Comparison of ENCODE assay signal across 30 mouse cellular contexts in the genomic region with DNA sequence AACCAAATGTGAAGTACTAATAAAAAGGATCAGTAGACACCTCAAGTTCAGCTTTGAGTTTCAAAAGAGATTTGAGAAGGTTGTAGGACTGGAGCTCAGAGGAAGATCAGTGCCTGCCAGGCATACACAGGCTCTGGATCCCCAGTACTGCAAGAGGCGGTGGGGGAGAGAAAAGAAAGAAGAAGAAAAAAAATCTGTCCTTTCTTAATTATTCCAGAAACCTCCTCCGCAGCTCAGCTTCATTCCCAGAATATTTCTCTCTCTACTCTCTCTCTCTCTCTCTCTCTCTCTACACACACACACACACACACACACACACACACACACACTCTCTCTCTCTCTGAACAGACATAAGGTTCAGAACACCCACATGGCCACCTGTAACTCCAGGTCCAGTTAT. TPM values are rescaled to one million over a fixed set of nuclear protein-coding genes. Genes with fewer than 3 reads are reported as not detected.
A peak's percentile ranks its signal among the peaks of the same experiment; 100 is the strongest.
DNase-seq lines count a peak whose midpoint lies in the region; ATAC-seq and TF ChIP-seq lines count a peak whose summit lies in the region.
"Had no signal": no experiment of that assay in that cellular context is flagged by ENCODE, and none has a peak within 500 bp of the region (broad histone marks: within the 10 kb centered on the region; RNA-seq: fewer than 3 reads in every experiment).

No protein-coding gene starts in this region.

- no peak overlapping the region for H3K4me2 ChIP-seq in midbrain, embryonic 13.5 days (replicated peaks)
- H3K4me2 ChIP-seq: embryonic facial prominence, embryonic 13.5 days; embryonic facial prominence, embryonic 15.5 days; forebrain, embryonic 12.5 days had no signal

- peak; percentile 74 for ATAC-seq in frontal cortex, adult (ENCODE audit: low TSS enrichment)
- ATAC-seq in midbrain, embryonic 13.5 days, result no peak
- ATAC-seq: activated CD4-positive, CD25-positive, alpha-beta regulatory T cell, adult 4 months; CD4-positive, CD25-positive, alpha-beta regulatory T cell, adult 4 months; forebrain, embryonic 14.5 days; forebrain, embryonic 16.5 days; Patski had no signal

- no peaks in the 10 kb centered on the region for H3K9me3 ChIP-seq in midbrain, embryonic 13.5 days
- H3K9me3 ChIP-seq: embryonic facial prominence, embryonic 13.5 days; embryonic facial prominence, embryonic 15.5 days; forebrain, embryonic 10.5 days; forebrain, embryonic 12.5 days; G1E had no signal

- whole genome bisulfite sequencing in midbrain, embryonic 13.5 days, result 88% methylated on average over 2 of the region's 2 CpGs

- TF ChIP-seq CTCF in layer of hippocampus, adult 2 months (conservative IDR thresholded peaks at IDR 0.05), result no peak

- peaks cover 76% of the 10 kb centered on the region for H3K36me3 ChIP-seq in midbrain, embryonic 13.5 days

- no peaks in the 10 kb centered on the region for H3K4me1 ChIP-seq in midbrain, embryonic 13.5 days (replicated peaks)
- H3K4me1 ChIP-seq: embryonic facial prominence, embryonic 13.5 days; embryonic facial prominence, embryonic 15.5 days; forebrain, embryonic 10.5 days; forebrain, embryonic 12.5 days had no signal

- no peak overlapping the region for H3K4me3 ChIP-seq in layer of hippocampus, adult 2 months
- H3K4me3 ChIP-seq in midbrain, embryonic 13.5 days (replicated peaks), result no peak overlapping the region
- H3K4me3 ChIP-seq: embryonic facial prominence, embryonic 13.5 days; embryonic facial prominence, embryonic 15.5 days; erythroblast, embryonic 14.5 days; forebrain, embryonic 10.5 days; forebrain, embryonic 12.5 days had no signal

- H3K27me3 ChIP-seq in midbrain, embryonic 13.5 days, result no peaks in the 10 kb centered on the region
- H3K27me3 ChIP-seq: CH12.LX; embryonic facial prominence, embryonic 13.5 days; embryonic facial prominence, embryonic 15.5 days; forebrain, embryonic 12.5 days; Patski had no signal

- no peak overlapping the region for H3K9ac ChIP-seq in midbrain, embryonic 13.5 days (replicated peaks)
- H3K9ac ChIP-seq: embryonic facial prominence, embryonic 13.5 days; embryonic facial prominence, embryonic 15.5 days; forebrain, embryonic 12.5 days had no signal

- DNase-seq in frontal cortex, postnatal 25 days (ENCODE audit: low spot score in 2 of 2), result no peak
- no peak for DNase-seq in layer of hippocampus, adult 2 months (ENCODE audit: low spot score in 2 of 2)
- DNase-seq in layer of hippocampus, adult 8-10 months (ENCODE audit: low spot score in 2 of 2), result no peak
- DNase-seq: adrenal gland, adult 8-10 months; adrenal gland, postnatal 14 days; adrenal gland, postnatal 36 days; B cell, adult 2 months; cerebellum, adult 11 months; cerebellum, adult 18-20 months; cerebellum, adult 8-10 months; cerebellum, adult 9-11 months; cerebellum, postnatal 14 days; cerebellum, postnatal 36 days; embryo, embryonic 11 days had no signal

- peak overlapping the region; percentile 36; the same call in 1 of the 2 replicates for H3K27ac ChIP-seq in layer of hippocampus, adult 2 months
- no peak overlapping the region for H3K27ac ChIP-seq in midbrain, embryonic 13.5 days
- H3K27ac ChIP-seq: embryonic facial prominence, embryonic 13.5 days; embryonic facial prominence, embryonic 15.5 days; forebrain, embryonic 10.5 days; forebrain, embryonic 12.5 days had no signal

RNA-seq across cellular contexts. Expression of gene Erlin1, which starts 10.4 kb away (rescaled TPM):
- 10 to 100 TPM; 17.8 to 20.4 TPM for total RNA-seq in layer of hippocampus, adult 2 months (2021)
- 10 to 100 TPM; 21.3 to 25.8 (median 23.0) TPM for total RNA-seq in layer of hippocampus, adult 8-10 months (2022)
- polyA plus RNA-seq in midbrain, embryonic 13.5 days (2015; fragmentation: Nextera tagmentation; extraction: Ambion mirVana), result 19.5 and 20.1 TPM in 2 replicates

RNA-seq across cellular contexts. Expression of gene Chuk, which starts 27.3 kb away (rescaled TPM):
- 10 to 100 TPM; 47.1 to 58.0 TPM for total RNA-seq in layer of hippocampus, adult 2 months (2021)
- 10 to 100 TPM; 42.6 to 64.1 (median 51.9) TPM for total RNA-seq in layer of hippocampus, adult 8-10 months (2022)
- 70.1 and 70.2 TPM in 2 replicates for polyA plus RNA-seq in midbrain, embryonic 13.5 days (2015; fragmentation: Nextera tagmentation; extraction: Ambion mirVana)

RNA-seq across cellular contexts. Expression of gene Cyp2c23, which starts 51.0 kb away (rescaled TPM):
- not detected for total RNA-seq in layer of hippocampus, adult 2 months (2021)
- not detected for total RNA-seq in layer of hippocampus, adult 8-10 months (2022)
- 0.08 TPM in 1 of 2 replicates, not detected in the other for polyA plus RNA-seq in midbrain, embryonic 13.5 days (2015; fragmentation: Nextera tagmentation; extraction: Ambion mirVana)
- total RNA-seq: common myeloid progenitor, adult 5-6 weeks had no signal
- polyA plus RNA-seq: activated CD4-positive, CD25-positive, alpha-beta regulatory T cell, adult 4 months; CD4-positive, CD25-positive, alpha-beta regulatory T cell, adult 4 months; embryonic facial prominence, embryonic 11.5 days; embryonic facial prominence, embryonic 13.5 days; embryonic facial prominence, embryonic 15.5 days; erythroblast, embryonic 14.5 days; forebrain, embryonic 10.5 days; forebrain, embryonic 12.5 days; forebrain, embryonic 14.5 days; forebrain, embryonic 16.5 days; G1E had no signal

RNA-seq across cellular contexts. Expression of gene Cwf19l1, which starts 55.7 kb away (rescaled TPM):
- total RNA-seq in layer of hippocampus, adult 2 months (2021), result 10 to 100 TPM; 18.0 to 19.4 TPM
- 10 to 100 TPM; 19.1 to 21.2 (median 19.9) TPM for total RNA-seq in layer of hippocampus, adult 8-10 months (2022)
- polyA plus RNA-seq in midbrain, embryonic 13.5 days (2015; fragmentation: Nextera tagmentation; extraction: Ambion mirVana), result 36.6 and 40.0 TPM in 2 replicates
